Mouse (Mus musculus): ENCODE measurements around the gene Ccnd2.
A peak's percentile ranks its signal among the peaks of the same experiment; 100 is the strongest.

The Ccnd2 gene

DNA sequence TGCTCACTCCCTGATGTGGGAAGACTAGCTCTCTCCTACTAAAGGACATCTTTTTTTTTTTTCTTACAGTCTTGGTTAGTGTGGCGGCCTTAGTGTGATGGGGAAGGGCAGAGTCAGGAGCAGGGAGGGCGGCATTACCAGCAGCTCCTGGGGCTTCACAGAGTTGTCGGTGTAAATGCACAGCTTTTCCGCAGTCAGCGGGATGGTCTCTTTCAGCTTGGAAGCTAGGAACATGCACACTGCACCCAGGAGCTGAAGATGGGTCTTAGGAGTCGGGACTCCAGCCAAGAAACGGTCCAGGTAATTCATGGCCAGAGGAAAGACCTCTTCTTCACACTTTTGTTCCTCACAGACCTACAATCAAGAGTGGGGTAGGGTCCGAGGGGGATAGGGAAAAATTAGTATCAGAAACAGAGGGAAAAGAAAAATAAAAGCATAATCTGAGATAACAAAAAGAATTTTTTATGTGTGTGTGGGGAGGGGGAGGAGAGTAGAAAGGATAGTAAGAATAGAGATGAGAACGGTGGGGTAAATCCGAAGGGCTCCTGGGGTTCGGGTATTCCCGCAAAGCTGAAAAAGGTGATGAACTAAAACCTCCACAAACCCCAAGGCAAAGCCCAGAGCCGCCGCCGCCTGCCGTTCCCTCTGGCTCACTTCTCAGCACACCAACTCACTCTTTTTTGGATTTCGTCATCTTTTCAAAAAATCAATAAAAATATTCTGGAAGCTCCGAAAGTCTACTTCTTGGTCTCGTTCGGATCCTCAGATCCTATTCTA lies 3.3 kb downstream of the Ccnd2 start:
- no peak for DNase-seq (ENCODE audit: low spot score)

DNA sequence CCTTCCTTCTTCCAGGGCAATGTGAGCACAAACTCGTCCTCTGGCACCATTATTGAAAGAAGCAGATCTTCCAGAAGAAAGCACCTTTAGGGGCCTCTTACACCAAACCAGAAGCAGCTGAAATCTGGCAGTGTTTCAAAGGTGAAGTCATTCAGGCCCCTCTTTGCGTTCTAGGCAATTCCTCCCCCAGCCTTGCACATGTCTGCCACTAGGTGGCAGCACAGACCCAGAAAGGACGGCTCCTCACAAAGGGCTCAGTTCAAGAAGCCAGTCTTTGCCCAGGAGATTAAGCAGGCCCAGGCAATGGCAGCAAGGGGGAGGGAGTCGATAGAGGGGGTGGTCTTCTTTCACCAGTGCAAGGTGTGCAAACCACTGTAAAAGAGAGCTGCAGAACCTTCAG lies 4.3 kb downstream of the Ccnd2 start:
- no peak for DNase-seq (ENCODE audit: low spot score)

DNA sequence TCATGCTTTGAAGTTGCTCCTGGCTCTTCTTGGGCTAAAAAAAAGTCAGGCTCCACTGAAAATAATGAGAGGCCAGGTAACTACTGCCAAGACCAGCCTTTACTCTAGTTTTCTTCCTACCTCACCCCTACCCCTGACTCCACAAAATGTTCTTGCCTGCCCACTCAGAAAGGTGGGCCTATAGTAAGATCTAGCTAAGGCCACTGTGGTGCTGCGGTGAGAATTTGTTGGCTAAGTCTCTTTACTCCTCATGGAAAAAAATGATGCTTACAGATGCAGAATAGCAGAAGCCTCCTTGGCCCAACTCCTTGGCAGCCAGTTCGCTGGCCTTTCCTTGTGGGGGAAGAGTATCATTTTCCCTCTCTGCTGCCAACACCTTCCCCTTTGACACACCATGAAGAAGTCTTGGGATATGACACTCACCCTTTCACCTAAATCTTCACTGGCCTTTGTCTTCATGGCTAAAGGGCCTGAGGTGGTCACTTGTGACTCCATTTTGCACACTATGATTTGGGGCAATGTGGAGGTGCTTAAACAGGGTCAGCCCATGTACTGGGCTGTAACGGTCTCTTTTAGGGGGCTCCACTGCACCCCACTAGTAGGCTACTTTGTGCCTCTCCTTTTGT lies 5.6 kb downstream of the Ccnd2 start:
- no peak for DNase-seq (ENCODE audit: low spot score)

DNA sequence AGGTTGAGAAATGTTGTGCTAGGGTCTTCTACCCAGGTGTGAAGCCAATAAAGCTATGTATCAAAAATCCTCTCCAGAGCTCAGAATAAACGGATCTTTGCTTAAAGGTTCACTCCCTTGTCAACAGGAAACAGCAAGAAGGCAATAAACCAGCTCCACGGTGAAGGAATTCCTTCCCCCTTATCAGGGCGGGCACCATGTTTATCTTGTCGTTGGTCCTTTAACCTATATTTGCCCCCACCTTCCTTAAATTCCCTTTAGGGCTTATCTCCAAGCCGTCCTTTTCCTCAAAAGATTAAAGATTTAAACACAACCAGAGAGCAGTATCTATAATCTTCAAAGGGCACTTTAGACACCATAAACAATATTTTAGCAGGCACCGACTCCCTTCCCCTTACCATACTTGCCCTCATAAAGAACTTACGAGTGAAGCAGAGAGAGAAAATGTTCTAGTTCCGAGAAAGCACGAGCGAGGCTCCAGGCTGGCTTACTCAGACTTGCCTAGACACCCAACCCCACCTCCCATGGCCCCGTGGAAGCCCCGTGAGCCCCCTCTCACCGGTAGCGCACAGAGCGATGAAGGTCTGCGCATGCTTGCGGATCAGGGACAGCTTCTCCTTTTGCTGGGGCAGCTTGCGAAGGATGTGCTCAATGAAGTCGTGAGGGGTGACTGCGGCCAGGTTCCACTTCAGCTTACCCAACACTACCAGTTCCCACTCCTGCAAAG lies 6.4 kb downstream of the Ccnd2 start:
- no peak for DNase-seq (ENCODE audit: low spot score)

DNA sequence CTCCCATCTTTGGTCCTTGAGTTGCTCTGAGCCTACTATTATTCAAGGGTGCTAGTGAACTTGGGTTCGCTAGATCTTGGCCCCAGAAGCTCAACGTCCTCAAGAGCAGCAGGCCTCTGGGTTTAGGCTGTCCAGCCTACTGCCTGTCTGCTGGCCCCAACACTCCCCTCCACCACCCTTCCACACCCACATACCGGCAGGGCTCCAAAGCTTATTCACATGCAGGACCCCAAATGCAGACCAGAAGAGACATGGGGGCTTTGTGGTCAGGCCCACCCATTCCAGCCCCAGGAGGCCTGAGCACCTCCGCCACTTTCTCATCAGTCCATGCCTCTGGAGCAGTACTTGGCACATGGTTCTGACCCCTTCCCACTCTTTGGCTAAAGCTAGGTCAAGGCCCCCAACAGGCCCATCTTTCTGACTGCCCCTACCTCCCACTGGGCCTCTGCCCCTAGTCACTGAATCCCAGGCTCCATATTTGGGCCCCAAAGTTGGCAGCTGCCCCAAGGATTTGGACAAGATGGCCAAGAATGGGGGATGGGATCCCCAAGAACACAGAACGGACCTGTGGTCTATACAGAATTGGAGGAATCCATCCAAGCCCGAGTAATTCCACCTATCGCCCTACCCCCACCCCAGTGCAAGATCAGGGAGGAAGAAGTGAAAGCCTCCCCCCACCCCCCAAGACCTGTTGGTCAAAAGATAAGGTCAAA lies 8.3 kb downstream of the Ccnd2 start:
- DNase-seq (ENCODE audit: low spot score): no peak

DNA sequence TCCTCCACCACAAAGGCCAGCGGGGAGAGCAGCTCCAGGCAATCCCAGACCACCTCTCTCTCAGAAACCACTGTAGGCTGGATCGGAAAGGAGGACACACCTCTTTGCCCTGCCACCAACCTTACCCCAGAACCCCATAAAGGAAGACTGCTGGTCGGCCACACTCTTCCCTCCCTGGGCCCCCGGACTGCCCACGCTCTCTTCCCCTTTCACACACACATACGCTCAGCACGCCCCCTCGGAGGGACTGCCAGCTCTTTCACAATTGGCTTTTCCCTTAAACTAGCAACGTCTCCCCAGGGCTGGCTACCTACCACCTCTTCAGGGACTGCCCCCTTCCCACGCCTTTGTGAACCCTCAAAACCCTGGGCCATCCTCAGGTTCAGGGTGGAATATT lies 8.9 kb downstream of the Ccnd2 start:
- DNase-seq (ENCODE audit: low spot score): no peak

DNA sequence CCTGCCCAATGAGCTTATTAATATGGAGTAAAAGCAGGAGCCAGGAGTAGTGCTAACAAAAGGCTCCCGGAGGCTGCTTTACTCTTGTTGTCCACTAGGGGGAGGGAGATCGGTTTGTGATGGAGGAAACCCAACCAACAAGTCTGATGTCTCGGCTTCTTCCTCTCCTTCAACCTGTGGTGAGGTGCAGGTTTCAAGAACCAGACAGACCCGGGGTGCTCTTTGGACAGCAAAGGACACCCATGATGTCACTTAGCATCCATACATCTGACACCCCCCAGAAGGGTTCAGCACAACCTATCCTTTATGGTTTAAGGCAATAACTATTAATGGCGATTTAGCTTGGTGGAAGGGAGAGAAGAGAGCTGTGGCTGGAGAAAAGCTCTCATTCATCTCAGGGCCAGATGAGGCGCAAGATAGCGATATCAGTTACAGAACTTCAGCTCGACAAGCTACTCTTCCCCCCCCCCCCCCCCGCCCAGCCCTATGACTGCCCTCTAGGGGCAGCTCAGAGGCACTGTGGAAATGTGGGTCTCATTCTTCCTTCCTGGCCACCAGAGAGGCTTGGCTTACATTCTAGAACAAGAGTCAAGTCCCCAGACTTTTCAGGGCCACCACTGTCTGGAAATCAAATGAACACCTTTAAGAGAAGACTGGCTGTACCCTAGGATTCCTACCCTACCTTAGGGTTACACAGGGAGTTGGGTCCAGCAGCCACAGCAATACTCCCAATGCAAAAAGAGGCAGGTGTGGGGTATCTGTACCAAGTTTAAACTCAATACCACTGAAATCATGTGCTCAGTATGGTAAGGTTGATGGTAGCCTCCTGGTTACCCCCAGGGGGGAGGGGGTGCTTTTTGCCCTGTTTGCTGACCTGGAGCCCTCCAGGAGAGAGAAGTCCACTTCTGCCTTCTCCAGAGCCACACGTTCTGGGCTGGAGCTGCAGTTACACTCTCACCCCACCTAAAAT lies 9.6 kb downstream of the Ccnd2 start:
- no peak for DNase-seq (ENCODE audit: low spot score)

DNA sequence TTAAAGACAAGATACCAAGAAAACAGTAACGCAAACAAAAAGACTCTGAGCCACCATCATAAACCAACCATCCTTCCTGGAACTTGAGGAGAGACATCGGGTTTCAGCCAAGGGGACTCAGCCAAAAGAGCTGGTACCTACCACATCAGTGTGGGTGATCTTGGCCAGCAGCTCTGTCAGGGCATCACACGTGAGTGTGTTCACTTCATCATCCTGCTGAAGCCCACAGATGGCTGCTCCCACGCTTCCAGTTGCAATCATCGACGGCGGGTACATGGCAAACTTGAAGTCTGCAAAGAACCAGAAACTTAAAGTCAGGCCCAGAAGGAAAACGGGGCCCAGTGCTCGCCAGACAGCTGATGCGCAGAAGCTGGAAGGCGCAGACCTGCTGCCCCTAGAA lies 13.0 kb downstream of the Ccnd2 start:
- no peak for DNase-seq (ENCODE audit: low spot score)

DNA sequence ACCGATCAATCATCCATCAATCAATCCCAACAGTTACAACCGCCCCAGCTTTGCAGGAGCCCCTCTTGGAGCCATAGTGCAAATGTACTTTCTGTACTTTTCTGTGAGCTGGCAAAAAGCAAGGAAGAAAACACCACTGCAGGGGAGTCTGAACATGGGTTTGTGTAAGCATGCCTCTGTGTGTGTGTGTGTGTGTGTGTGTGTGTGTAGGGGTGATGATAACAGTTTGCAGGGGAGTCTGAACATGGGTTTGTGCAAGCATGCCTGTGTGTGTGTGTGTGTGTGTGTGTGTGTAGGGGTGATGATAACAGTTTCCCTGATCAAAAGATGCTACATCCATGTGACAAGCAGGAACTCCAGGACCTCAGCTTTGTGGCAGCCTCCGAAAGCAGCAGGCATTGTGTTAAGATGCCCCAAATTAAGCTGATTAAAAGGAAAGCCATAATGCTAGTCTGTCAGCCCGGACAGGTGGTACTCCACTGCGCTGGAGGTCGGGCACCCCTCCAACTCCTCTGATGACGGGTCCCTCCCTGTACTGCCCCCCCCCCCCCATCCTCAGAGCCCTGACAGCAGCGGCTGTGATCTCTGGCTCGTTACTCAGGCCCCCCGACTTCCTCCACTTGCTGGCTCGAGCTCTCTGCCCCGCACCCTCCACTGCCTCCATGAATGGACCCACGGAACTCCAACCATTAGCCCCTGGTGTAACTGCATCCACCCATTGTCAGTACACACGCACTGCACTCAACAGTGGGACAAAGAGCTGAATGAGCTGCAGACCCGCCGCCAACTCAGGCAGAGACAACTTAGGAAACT lies 18.4 kb downstream of the Ccnd2 start:
- no peak for DNase-seq (ENCODE audit: low spot score)

DNA sequence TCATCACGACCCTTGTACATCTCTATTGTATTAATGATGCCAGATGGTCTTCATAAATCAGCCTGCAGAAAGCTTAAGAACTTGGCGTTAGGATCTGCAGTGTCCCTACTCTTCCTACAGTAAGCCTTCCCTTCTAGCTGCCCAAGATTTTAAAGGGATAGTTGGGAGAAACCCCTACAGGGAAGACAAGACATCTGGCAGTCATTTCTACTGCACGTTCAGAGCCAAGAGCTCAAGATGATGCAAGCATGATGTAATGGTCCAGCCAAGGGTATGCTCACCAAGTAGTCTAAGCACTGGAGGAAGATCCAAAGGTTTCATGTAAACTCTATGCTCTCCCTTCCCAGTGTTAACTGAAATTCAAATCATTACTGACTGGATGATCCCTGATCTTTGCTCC lies 19.3 kb downstream of the Ccnd2 start:
- no peak for DNase-seq (ENCODE audit: low spot score)

DNA sequence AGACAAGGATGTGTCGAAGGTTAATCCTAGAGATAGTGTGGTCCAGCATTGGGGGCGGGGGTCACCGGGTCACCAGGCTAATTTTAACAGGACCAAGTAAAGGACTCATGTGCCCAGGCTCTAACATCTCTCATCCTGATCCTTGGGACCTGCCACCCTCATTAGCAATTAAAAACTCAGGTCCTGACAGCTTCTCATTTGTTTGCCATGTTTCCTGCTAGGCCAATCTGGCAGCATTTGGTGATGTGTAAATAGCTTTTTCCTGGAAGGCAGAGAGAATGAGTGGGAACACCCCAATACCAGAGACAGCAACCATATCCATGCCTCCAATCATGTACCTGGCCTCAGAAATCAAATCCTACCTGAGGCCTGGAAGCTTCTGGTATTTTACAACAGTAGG lies 20.0 kb downstream of the Ccnd2 start:
- no peak for DNase-seq (ENCODE audit: low spot score)

DNA sequence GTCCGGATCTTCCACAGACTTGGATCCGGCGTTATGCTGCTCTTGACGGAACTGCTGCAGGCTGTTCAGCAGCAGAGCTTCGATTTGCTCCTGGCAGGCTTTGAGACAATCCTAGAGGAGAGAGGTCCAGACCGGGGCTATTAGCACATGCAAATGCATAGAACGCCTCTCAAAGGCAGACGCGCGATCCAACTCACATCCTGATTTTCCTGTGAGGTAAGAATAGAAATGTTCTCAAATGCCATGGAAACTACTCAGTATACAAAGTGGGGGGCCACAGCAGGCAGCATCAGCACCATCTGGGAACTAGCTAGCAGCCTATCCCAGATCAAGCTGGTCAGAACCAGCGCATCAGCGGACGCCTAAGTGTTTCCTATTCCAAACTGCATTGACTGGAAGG lies 21.6 kb downstream of the Ccnd2 start:
- no peak for DNase-seq (ENCODE audit: low spot score)

DNA sequence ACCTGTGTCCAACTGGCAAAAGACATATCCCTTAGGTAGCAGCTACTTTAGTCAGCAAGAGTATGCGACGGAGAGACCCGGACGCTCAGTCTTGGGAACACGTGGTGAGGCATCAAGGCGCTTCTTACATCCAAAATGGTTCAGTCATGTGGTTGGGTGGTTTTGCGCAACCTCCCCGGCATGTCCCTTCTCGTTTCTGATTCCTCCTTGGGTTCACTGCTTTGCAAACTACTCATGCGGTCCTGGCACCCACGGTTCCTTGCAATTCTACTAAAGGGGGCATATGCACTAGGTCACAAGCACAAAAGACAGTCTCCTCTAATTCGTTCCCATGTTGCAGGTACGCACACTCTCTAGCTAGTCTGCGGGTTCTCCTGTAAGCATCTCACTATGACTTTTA lies 22.3 kb downstream of the Ccnd2 start:
- no peak for DNase-seq (ENCODE audit: low spot score)

DNA sequence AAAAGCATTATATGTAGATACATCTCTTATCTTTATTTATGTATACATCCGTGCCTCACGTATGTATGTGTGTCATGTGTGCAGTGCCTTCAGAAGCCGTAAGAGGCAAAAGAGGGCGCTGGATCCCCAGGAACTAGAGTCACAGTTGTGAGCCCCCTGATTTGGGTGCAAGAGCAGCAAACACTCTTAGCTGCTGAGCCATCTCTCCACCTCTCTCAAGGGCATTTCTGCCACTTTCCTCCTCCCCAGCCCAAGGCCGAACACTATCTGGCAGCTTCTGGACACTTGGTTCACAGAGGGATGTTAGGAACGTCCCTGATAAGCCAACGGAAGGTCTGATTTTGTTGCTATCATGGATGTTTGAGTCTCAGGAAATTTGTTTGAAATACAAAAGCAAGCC lies 28.5 kb downstream of the Ccnd2 start:
- no peak for DNase-seq (ENCODE audit: low spot score)

DNA sequence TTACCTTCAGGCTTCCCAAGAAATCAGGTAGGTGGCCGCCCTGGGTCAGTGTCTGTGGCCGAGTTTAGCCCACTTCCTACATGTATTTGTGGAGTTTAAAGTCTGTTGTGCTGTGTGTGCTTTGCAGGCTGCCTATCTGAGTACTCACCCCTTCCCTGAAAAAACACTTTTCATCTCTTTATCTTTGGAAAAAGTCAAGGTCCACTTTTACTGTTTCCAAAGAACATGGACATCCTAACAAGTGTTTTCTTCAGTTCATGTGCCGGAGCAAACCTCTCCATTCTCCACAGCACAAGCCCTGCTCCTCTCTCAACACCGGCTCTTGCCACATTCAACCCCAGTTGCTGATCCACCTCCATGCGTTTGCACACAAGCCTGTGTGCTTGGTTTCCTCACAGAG lies 29.0 kb downstream of the Ccnd2 start:
- no peak for DNase-seq (ENCODE audit: low spot score)

DNA sequence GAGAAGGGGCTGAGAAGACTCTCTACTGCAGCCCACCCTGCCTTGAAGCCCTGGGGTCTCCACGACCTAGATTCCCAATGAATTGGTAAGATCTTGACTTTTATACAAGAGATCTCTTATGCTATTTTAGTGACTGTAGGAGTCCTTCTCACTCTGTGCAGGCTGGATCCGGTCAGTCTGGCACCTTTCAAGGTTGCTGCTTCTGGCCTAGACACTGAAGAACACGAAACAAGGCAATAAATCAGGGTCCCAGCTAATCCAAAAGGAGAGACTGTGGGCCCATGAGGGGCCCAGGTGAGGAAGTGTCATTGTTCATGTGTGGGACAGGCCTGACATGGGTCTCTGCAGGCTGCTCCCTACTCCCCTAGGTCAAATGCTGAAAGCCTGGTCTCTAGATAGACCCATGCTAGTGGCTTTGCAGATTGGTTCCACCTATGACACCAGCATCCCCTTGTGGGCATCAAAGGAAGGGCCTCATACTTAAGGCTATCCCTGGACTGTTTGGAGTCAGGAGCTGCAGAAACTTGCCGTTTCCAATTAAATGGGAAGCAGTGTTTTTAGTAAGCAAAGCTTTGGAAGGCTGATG lies 29.7 kb downstream of the Ccnd2 start:
- no peak for DNase-seq (ENCODE audit: low spot score)

DNA sequence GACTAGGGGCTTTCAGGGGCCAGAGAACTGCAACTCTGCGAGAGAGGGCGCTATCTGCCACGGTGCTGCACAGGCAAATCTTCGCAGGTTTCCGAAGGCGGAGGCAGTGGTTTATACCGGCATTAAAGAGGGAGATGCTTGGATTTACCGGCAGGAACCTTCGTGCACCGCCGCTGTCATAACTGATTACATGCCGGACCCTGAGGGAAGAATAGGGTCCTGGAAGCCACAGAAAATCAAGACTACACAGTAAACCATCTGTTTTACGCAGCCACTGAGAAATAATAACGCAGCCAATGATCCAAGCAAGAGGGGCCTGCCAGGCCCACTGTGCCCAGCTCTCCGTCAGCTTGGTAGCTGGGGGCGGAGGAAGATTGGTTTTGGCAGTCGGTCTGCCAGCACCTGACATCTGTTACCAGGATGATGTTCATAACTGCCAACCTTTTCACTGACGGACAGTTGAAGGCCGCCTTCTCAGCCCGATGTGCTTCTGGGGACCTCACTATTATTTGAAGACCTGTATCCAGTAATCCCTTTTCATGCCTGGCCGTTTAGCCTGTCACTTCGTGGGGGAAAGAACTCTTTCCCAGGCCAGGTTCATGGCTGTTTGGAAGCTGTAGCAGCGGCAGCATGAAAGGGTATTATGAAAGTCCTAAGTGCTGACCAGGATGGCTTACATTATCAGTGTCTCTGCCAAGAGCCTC lies 37.1 kb downstream of the Ccnd2 start:
- DNase-seq (ENCODE audit: low spot score): no peak

DNA sequence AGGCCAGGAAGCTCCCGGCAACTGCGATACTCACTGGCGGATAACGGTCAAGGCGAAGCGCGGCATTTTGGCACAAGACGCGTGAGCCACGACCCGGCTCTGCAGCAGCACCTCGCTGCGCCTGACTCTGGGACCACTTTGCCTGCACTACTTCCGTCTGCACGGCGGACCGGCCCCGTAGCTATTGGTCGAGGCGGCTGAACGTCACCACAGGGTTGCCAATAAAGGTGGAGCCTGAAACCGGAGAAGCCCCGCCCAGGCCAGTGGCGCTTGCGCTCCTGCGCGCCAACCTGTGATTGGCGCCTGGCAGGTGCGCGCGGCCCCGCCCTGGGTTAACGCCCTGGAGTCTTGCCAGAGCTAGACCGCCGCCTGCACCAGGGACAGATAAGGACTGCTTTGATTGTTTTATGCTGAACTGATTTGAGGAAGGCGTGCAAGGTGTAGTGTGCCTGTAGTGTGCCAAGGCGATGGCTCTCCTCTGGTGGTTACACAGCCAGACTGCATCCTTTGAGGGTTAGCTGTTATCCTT lies 42.5 kb downstream of the Ccnd2 start, which contains the start of gene Tigar:
TSS of gene Tigar (minus strand) at position 156 of the 529 bp plus-strand sequence.
- DNase-seq (ENCODE audit: low spot score): peak; percentile 66

DNA sequence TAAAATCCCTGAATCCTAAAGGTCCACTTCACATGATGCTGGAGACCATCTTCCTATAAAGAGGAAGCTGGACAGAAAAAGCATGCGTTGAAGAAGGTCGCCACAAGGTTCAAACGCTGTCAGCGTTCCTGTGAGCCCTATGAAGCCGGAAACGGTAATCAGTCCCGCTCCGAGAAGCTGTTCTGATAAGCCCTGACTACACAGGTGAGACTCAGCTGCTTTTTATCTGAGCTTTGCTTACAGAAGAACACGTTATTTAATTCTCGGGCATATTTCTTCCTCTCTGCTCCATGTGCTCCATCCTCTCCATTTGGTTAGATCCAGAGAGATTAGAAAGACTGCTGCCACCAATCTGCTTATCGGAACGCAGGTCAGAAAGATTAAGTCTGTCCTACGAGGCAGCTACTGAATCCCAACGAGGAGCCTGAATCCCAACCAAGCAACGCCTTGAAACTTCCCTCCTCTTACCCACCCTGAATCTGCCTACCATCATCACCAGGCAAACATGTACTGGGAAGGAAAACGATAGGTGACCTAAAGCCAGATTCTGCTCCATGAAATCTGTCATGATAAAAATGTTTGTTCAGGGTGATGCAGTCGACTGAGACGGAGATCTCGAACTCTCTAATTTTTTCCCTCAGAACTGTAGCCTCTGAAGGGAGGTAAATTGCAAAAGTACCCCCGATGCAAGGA lies 43.5 kb downstream of the Ccnd2 start:
- no peak for DNase-seq (ENCODE audit: low spot score)
